Mouse (Mus musculus): Measurements from ENCODE around the gene Gstk1.

Gene Gstk1

DNA sequence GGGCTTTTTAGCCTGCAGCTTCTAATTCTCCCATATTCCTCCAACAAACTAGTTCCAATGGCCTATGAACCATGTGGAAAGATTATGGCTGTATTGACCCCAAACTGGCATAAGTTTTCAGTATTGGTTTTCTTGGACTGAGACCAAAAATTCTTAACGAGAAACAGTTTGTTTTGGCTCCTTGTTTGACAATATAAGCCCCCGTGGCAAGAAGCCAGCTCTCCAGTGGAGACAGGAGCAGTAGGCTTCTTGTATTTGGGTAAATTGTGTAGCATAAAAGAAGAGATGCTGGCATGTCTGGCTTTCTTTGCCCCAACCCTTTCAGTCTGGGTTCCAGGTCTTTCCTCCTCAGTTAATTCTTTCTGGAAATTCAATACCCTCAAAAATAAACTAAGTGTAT is 30.4 kb downstream of the Gstk1 start:
- no peak for DNase-seq

DNA sequence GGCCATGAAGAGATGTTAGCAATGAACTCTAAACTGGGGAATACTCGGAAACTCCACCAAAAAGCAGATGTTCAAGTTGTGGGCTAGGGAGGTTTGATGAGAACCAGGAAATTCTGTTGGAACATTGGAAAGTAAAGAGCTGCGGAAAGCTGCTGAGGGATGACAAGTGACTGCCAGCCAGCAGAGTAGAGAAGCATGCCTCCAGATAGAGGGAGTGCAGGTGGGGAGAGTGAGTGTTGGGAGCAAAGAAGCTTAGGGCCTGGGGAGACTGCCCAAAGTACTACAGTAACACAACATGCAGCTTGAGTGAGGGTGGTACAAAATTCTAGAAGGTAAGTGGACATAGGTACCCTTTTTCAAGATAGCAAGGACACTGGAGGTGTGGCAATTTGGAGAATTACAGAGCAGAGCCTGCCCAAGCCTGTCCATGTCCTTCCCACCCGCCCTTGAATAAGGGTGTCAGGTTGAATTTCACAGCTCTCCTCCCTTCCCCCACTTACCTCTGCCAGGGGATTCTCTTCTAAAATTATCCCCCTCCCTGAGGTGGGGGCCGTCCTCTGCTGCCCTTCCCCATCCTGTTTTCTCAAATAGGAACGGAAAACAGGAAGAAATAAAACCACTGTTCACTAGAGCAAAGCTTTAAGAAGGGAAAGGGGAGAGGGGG is 37.3 kb downstream of the Gstk1 start:
- no peak for DNase-seq

DNA sequence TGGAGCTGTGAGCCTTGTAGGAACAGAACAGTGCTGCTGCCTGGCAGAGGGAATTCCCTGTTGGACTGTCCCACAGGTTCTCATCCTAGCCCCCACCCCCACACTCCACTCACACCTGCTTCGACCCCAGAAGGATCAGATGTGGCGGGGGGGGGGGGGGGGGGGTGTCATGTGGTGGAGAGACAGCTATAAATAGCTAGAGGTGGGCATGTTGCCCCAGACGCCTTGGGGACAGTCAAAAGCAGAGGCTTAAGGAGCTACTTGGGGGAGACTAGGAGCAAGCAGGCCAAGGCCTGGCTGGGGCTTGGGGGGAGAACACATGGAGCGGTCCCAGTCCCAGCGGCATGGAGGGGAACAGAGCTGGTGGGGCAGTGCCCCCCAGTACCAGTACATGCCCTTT is 40.7 kb downstream of the Gstk1 start, which contains the start of gene Clcn1:
Gene Clcn1, plus strand, starts transcription at position 238 of the 400 bp plus-strand sequence.
- DNase-seq = no peak

DNA sequence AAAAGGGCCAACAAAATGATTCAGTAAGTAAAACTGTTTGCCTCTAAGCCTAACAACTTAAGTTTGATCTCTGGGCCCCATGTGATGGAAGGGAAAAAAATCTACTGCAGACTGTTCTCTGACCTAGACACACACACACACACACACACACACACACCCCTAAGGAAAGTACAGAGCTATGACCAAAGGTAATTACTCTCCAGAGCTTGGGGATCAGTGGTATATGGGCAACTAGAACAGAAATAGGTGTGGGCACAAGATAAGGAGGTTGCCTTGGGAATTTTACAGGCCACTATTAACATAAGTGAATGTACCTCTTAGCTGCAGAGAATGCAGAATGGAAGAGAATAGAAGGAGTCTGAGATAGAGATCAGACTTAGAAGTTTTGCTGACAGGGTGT is 41.8 kb downstream of the Gstk1 start:
- DNase-seq = no peak

DNA sequence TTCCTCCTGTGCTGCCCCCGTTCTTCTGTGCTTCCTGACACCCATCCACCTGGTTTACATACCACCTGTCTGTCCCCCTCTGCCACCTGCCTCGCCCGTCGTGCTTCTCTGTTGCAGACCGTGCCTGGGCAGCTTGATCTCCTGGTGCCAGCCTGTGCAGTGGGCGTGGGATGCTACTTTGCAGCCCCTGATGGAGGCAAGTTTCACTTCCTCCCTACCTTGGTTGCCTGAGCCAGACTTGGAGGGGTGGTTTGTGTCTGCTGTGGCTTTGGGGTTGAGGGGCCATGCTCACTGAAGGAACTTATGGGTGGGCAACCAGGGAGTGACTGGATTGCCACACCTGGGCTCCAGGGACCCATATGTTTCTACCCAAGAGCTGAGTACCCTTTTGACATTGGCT is 47.6 kb downstream of the Gstk1 start:
- DNase-seq = no peak

DNA sequence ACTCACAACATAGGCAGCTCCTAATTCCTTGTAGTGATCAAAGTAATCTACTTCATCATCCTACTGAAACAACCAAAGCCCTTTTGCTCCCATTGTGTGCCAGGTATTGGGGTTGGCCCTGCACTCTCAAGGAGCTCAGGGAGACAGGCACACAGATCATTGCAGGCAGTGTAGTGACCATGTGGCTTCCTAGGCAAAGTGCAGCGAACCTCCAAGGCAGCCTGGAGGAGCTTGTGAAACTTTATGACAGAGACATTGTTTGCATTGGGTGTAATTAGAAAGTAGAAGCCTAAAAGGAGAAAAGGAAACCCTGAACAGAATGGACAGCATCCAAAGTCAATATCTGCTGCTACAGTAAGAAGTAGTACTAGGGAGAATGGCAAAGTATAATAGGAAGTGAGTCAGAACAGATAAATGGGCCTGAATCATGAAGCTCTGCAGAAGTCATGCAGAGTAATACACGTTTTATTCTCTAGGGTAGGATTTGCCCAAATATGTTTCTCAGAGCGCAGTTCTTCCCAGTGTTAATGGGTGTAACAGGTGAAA is 49.9 kb downstream of the Gstk1 start:
- DNase-seq = no peak

DNA sequence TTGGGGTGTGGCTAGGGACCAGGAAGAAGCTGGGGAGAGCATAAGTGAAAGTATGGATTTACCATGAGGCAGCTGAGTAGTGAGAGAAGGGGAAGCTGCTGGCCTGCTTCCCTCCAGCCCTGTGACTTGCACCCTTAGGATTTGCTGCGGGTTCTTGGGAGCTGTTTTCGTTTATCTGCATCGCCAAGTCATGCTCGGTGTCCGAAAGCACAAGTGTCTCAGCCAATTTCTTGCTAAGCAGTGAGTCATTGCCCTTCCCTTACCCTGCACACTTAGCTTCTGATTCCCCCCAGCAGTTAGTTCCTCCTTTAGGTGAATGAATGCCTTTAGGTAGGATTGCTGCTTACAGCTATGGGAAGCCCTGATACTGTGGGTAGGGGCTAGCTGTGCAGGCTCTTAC is 53.6 kb downstream of the Gstk1 start:
- no peak for DNase-seq

Measured in thymus, postnatal 4 days (tissue).